Mouse (Mus musculus) heart, postnatal 0 days (tissue): Measurements from ENCODE around the gene 2210407C18Rik. TPM values are rescaled to one million over a fixed set of nuclear protein-coding genes. Genes with fewer than 3 reads are reported as not detected.

Experiments
- ATAC-seq: fragments of 200-750 bp; cut with Nextera tagmentation; 2 replicates; pipeline ENCODE4 v1.8.0; 2017; ENCODE audit warnings: low read depth, moderate number of reproducible peaks, moderate library complexity; ENCODE audit not compliant: insufficient read depth
- DNase-seq: peaks from one replicate; pipeline ENCODE4 v3.0.0-alpha.2; 2016; ENCODE audit warnings: low spot score
- H3K27ac ChIP-seq: fragments of 300-500 bp; sonication (generic); 2 replicates; pipeline ENCODE4 v1.5.1; 2014; ENCODE audit warnings: low read depth, mild to moderate bottlenecking
- H3K27me3 ChIP-seq: fragments of 300-500 bp; sonication (generic); 2 replicates; pipeline ENCODE4 v1.6.1; 2014; ENCODE audit warnings: low read length, mixed read lengths; ENCODE audit not compliant: control insufficient read depth, insufficient read depth
- H3K36me3 ChIP-seq: fragments of 300-500 bp; sonication (generic); replicated peaks from 2 replicates; pipeline ENCODE4 v1.6.1; 2014; ENCODE audit warnings: low read length, mixed read lengths; ENCODE audit not compliant: control insufficient read depth, insufficient read depth
- H3K4me1 ChIP-seq: fragments of 300-500 bp; sonication (generic); 2 replicates; pipeline ENCODE4 v1.6.1; 2014; ENCODE audit warnings: antibody characterized with exemption; ENCODE audit not compliant: control insufficient read depth, insufficient read depth
- H3K4me2 ChIP-seq: fragments of 300-500 bp; sonication (generic); 2 replicates; pipeline ENCODE4 v1.6.1; 2014; ENCODE audit warnings: low read depth, mild to moderate bottlenecking, low read length, moderate library complexity
- H3K4me3 ChIP-seq: fragments of 300-500 bp; sonication (generic); 2 replicates; pipeline ENCODE4 v1.5.1; 2014; ENCODE audit warnings: low read depth, low read length
- H3K9ac ChIP-seq: fragments of 300-500 bp; sonication (generic); replicated peaks from 2 replicates; pipeline ENCODE4 v1.6.1; 2014; ENCODE audit warnings: low read depth, low read length, mixed read lengths
- H3K9me3 ChIP-seq: fragments of 300-500 bp; sonication (generic); replicated peaks from 2 replicates; pipeline ENCODE4 v1.6.1; 2016; ENCODE audit warnings: low read length; ENCODE audit not compliant: control insufficient read depth
- CTCF ChIP-seq: IDR thresholded peaks from 2 replicates; pipeline ENCODE4 v1.5.1; 2016; ENCODE audit warnings: antibody characterized with exemption, control low read depth, low read depth
- EP300 ChIP-seq: IDR thresholded peaks from 2 replicates; pipeline ENCODE4 v1.6.1; 2016; ENCODE audit warnings: antibody characterized with exemption, low read depth
- WGBS: fragments of 180-500 bp; shearing (Covaris S2); extraction: QIAGEN DNeasy Blood & Tissue Kit; methylation state at CpG from one replicate; pipeline ENCODE4 v1.1.7; 2014; 5-methylcytosine and 5-hydroxymethylcytosine counted together
- polyA plus RNA-seq: library from polyadenylated mRNA; unstranded; fragments of >200 nt; fragmentation: Nextera tagmentation; extraction: Ambion mirVana; gene quantifications from 2 replicates; pipeline ENCODE4 v1.2.1, GENCODE M21; 2015
- total RNA-seq: library from RNA; depleted of rRNA; stranded (reverse); fragments of >200 nt; gene quantifications from 2 replicates; pipeline ENCODE4 v1.2.3, GENCODE M21; 2014; ENCODE audit warnings: low replicate concordance; rRNA removed

The 2210407C18Rik gene
- total RNA-seq (not detected in 2 replicates), polyA plus RNA-seq (not detected in 2 replicates)

- ATAC-seq (no peak), DNase-seq (no peak)
- no peaks in the 10 kb centered on the region for H3K36me3 ChIP-seq
- H3K9me3 ChIP-seq: no peaks in the 10 kb centered on the region
- no peak within 1 kb of the TSS for H3K9ac ChIP-seq
- TF ChIP-seq CTCF (no peak), EP300 (no peak)
- H3K4me3 ChIP-seq: no peak within 1 kb of the TSS
- H3K27ac ChIP-seq: no peak within 1 kb of the TSS
- no peaks in the 10 kb centered on the region for H3K4me1 ChIP-seq
- H3K4me2 ChIP-seq: no peak within 1 kb of the TSS
- WGBS: 87% methylated on average over 4 of the region's 4 CpGs
- no peaks in the 10 kb centered on the region for H3K27me3 ChIP-seq
These were observed at the start of gene 2210407C18Rik for GRCm38 (mm10) chr11:58615975-58616374. Gene 2210407C18Rik (minus strand): TSS chr11:58616075.

- TF ChIP-seq EP300 (no peak), CTCF (no peak)
- no peak within 1 kb of the TSS for H3K9ac ChIP-seq
- H3K27ac ChIP-seq: no peak within 1 kb of the TSS
- no peaks in the 10 kb centered on the region for H3K27me3 ChIP-seq
- H3K4me2 ChIP-seq: no peak within 1 kb of the TSS
- DNase-seq: no peak
- ATAC-seq: no peak
- no peaks in the 10 kb centered on the region for H3K36me3 ChIP-seq
- WGBS: 80% methylated on average over 4 of the region's 4 CpGs
- H3K9me3 ChIP-seq: no peaks in the 10 kb centered on the region
- H3K4me3 ChIP-seq: no peak within 1 kb of the TSS
- no peaks in the 10 kb centered on the region for H3K4me1 ChIP-seq
These were observed 42.7 kb upstream of the 2210407C18Rik start, which contains the start of gene Olfr322 for GRCm38 (mm10) chr11:58658596-58658995. Gene Olfr322 (plus strand): TSS chr11:58658782.

- TF ChIP-seq EP300: no peak
- TF ChIP-seq CTCF: no peak
- ATAC-seq: no peak
- no peaks in the 10 kb centered on the region for H3K27me3 ChIP-seq
- no peaks in the 10 kb centered on the region for H3K4me1 ChIP-seq
- no peak overlapping the region for H3K4me2 ChIP-seq
- 84% methylated on average over 3 of the region's 3 CpGs for WGBS
- H3K36me3 ChIP-seq: no peaks in the 10 kb centered on the region
- no peak overlapping the region for H3K9ac ChIP-seq
- H3K9me3 ChIP-seq: no peaks in the 10 kb centered on the region
- H3K4me3 ChIP-seq: no peak overlapping the region
- DNase-seq: no peak
- no peak overlapping the region for H3K27ac ChIP-seq
These were observed 39.3 kb upstream of the 2210407C18Rik start for GRCm38 (mm10) chr11:58655151-58655550.

- no peak for TF ChIP-seq EP300
- TF ChIP-seq CTCF: peak; percentile 41
- H3K4me2 ChIP-seq: no peak overlapping the region
- H3K27ac ChIP-seq: no peak overlapping the region
- H3K9me3 ChIP-seq: no peaks in the 10 kb centered on the region
- peaks cover 28% of the 10 kb centered on the region for H3K27me3 ChIP-seq
- 27% methylated on average over 6 of the region's 6 CpGs for WGBS
- ATAC-seq: no peak
- 0 out of 2 replicates have a peak, but pooled peaks cover 7% of the 10 kb centered on the region for H3K4me1 ChIP-seq
- no peak for DNase-seq
- H3K4me3 ChIP-seq: no peak overlapping the region
- H3K36me3 ChIP-seq: no peaks in the 10 kb centered on the region
- no peak overlapping the region for H3K9ac ChIP-seq
These were observed 27.5 kb upstream of the 2210407C18Rik start for GRCm38 (mm10) chr11:58643350-58643749.

- Histone ChIP-seq H3K4me2 (no peak overlapping the region), H3K27me3 (peaks cover 41% of the 10 kb centered on the region)
These were observed 25.9 kb upstream of the 2210407C18Rik start for GRCm38 (mm10) chr11:58641638-58642358.

More at GRCm38 (mm10) chr11:58641638-58642358, 25.9 kb upstream of the 2210407C18Rik start:
- DNase-seq (no peak), ATAC-seq (no peak)
- H3K4me1 ChIP-seq: 0 out of 2 replicates have a peak, but pooled peaks cover 7% of the 10 kb centered on the region
- H3K9me3 ChIP-seq: no peaks in the 10 kb centered on the region
- 73% methylated on average over 13 of the region's 13 CpGs for WGBS
- H3K36me3 ChIP-seq: no peaks in the 10 kb centered on the region
- TF ChIP-seq EP300: no peak
- no peak for TF ChIP-seq CTCF
- no peak overlapping the region for H3K27ac ChIP-seq
- no peak overlapping the region for H3K9ac ChIP-seq
- no peak overlapping the region for H3K4me3 ChIP-seq
